Mouse (Mus musculus): ENCODE results near the gene Tpm4. TPM values are rescaled to one million over a fixed set of nuclear protein-coding genes. Genes with fewer than 3 reads are reported as not detected.
"Not testable (repeated sequence)": the region's sequence is repeated elsewhere in the genome, so short reads cannot be mapped to it uniquely, and the experiment has no call there.

Tpm4 gene
- polyA plus RNA-seq, 1 experiment from 2014 or later, result 595 TPM

DNA sequence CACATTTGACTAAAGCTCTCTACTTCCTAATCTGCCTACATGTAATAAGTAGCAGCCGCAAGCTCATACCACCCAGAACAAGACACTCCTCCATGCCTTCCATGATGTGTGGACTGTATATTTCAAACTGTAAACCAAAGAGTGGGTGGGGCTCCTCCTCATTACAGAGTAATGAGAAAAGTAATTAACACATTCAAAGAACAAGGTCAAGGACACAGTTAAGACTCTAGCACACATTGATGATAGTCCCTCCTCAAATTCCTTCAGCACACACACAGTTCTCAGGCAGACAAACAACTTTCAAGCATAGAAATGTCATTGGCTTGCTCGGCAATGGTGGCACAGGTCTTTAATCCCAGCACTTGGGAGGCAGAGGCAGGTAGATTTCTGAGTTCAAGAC, 19.6 kb upstream of the Tpm4 start:
- no peaks in the 10 kb centered on the region for H3K9me3 ChIP-seq (ENCODE audit: control insufficient read depth, low read depth, low read length)
- no peak for ATAC-seq (ENCODE audit: insufficient number of reproducible peaks, insufficient read depth, low FRiP score, low read depth)
- H3K4me1 ChIP-seq (ENCODE audit: control insufficient read depth, insufficient read depth, low read length), result no peaks in the 10 kb centered on the region
- H3K9ac ChIP-seq (replicated peaks; ENCODE audit: low read depth, low read length), result no peak overlapping the region
- WGBS, result 84% methylated on average over 2 of the region's 2 CpGs
- no peak overlapping the region for H3K27ac ChIP-seq (ENCODE audit: low read length)
- H3K27me3 ChIP-seq (ENCODE audit: control insufficient read depth, insufficient read depth, low read length), result no peaks in the 10 kb centered on the region
- no peak overlapping the region for H3K4me2 ChIP-seq (replicated peaks; ENCODE audit: low read depth, low read length)
- no peaks in the 10 kb centered on the region for H3K36me3 ChIP-seq (ENCODE audit: control insufficient read depth, insufficient read depth, low read length)
- no peak overlapping the region for H3K4me3 ChIP-seq (ENCODE audit: low read depth, low read length)

DNA sequence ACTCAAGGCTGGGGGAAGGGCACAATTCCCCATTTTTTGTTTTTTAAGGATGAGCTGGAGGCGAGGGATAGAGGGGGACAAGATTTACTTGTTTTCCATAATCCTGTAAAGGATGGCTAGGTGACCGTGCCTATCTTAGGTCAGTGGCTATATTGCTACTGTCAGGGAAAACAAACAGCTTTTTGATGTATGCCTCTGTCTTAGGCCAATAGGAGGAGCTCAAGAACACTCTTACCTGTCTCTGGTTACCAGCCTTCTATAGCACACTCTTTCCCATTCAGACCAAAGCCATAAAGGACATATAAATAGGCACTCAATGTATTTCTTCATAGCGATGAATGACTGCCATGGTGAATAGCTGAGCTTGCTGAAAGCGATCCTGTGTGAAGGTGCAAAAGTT, 16.2 kb upstream of the Tpm4 start:
- no peak for ATAC-seq (ENCODE audit: insufficient number of reproducible peaks, insufficient read depth, low FRiP score, low read depth)
- WGBS, result 39% methylated on average over 4 of the region's 4 CpGs

DNA sequence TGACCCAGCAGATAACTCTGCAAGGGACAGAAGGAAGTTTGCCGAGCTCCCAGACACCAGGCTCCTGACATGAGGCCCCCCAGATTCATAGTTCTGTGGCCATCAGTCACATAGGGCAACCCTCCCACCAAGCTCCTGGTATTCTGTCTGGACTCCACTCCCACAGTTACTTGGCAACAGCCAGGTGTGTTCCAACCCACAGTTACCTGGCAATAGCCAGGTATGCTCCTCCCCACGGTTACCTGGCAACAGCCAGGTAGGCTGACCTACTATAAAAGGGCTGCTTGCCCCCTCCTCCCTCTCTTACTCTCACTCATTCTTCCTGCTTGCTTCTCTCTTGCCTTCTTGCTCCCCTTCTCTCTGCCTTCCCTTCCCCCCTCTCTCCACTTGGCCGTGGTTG, 13.3 kb upstream of the Tpm4 start:
- H3K4me2 ChIP-seq (replicated peaks; ENCODE audit: low read depth, low read length); H3K27me3 ChIP-seq (ENCODE audit: control insufficient read depth, insufficient read depth, low read length); H3K9ac ChIP-seq (replicated peaks; ENCODE audit: low read depth, low read length); H3K27ac ChIP-seq (ENCODE audit: low read length); H3K9me3 ChIP-seq (ENCODE audit: control insufficient read depth, low read depth, low read length); H3K4me3 ChIP-seq (ENCODE audit: low read depth, low read length); H3K4me1 ChIP-seq (ENCODE audit: control insufficient read depth, insufficient read depth, low read length); H3K36me3 ChIP-seq (ENCODE audit: control insufficient read depth, insufficient read depth, low read length): not testable (repeated sequence)
- WGBS, result 51% methylated on average over 3 of the region's 3 CpGs
- peak; percentile 37; the same call in 1 of the 2 replicates for ATAC-seq (ENCODE audit: insufficient number of reproducible peaks, insufficient read depth, low FRiP score, low read depth)

More for the DNA sequence above, 16.2 kb upstream of the Tpm4 start:
- no peak overlapping the region for H3K9ac ChIP-seq (replicated peaks; ENCODE audit: low read depth, low read length)
- no peak overlapping the region for H3K4me2 ChIP-seq (replicated peaks; ENCODE audit: low read depth, low read length)
- no peaks in the 10 kb centered on the region for H3K27me3 ChIP-seq (ENCODE audit: control insufficient read depth, insufficient read depth, low read length)
- H3K4me1 ChIP-seq (ENCODE audit: control insufficient read depth, insufficient read depth, low read length), result no peaks in the 10 kb centered on the region
- no peak overlapping the region for H3K27ac ChIP-seq (ENCODE audit: low read length)
- no peaks in the 10 kb centered on the region for H3K36me3 ChIP-seq (ENCODE audit: control insufficient read depth, insufficient read depth, low read length)
- H3K9me3 ChIP-seq (ENCODE audit: control insufficient read depth, low read depth, low read length), result no peaks in the 10 kb centered on the region
- no peak overlapping the region for H3K4me3 ChIP-seq (ENCODE audit: low read depth, low read length)

DNA sequence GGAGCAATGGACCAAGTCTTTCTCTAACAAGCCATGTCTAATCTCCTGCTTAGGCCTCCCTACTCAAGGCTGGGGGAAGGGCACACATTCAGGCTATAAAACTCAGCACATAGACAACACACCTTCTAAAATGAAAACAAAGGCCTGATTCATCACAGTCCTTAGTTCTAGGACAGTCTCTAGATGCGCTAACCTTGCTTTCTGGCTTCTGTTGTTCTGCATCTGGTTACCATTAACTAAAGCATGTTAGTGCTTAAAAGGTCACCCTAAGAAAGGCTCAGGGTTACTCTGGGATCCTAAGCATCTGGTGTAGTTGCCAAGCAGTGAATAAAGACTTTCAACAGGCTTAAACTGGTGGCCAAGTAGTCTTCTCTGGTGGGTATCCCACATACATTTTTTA, 12.8 kb upstream of the Tpm4 start:
- no peak for ATAC-seq (ENCODE audit: insufficient number of reproducible peaks, insufficient read depth, low FRiP score, low read depth)
- H3K9me3 ChIP-seq (ENCODE audit: control insufficient read depth, low read depth, low read length), result no peaks in the 10 kb centered on the region
- no peaks in the 10 kb centered on the region for H3K27me3 ChIP-seq (ENCODE audit: control insufficient read depth, insufficient read depth, low read length)
- no peak overlapping the region for H3K9ac ChIP-seq (replicated peaks; ENCODE audit: low read depth, low read length)
- no peaks in the 10 kb centered on the region for H3K4me1 ChIP-seq (ENCODE audit: control insufficient read depth, insufficient read depth, low read length)
- H3K36me3 ChIP-seq (ENCODE audit: control insufficient read depth, insufficient read depth, low read length), result no peaks in the 10 kb centered on the region
- 81% methylated on average over 1 of the region's 1 CpGs for WGBS
- no peak overlapping the region for H3K4me3 ChIP-seq (ENCODE audit: low read depth, low read length)
- H3K4me2 ChIP-seq (replicated peaks; ENCODE audit: low read depth, low read length), result no peak overlapping the region
- no peak overlapping the region for H3K27ac ChIP-seq (ENCODE audit: low read length)

DNA sequence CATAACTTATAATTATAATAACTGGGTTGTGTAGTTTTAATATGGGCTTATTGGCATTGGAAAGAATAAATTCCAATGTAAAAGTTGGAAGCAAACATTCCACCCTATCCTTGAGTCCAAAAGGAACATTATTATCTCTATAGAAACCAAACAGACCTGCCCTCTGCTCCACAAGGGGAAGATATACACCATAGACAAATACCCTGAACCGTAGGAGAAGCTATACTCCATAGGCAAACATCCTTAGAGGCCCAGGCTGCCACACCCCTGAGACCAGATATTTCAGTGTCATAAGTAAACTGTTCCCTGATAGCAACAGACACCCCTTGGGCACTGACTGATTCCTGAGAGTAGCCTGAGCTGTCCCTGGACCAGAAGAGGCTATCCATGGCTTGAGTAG, 6.9 kb upstream of the Tpm4 start:
- no peak overlapping the region for H3K27ac ChIP-seq (ENCODE audit: low read length)
- H3K4me3 ChIP-seq (ENCODE audit: low read depth, low read length), result no peak overlapping the region
- ATAC-seq (ENCODE audit: insufficient number of reproducible peaks, insufficient read depth, low FRiP score, low read depth), result no peak
- H3K4me1 ChIP-seq (ENCODE audit: control insufficient read depth, insufficient read depth, low read length), result no peaks in the 10 kb centered on the region
- H3K9me3 ChIP-seq (ENCODE audit: control insufficient read depth, low read depth, low read length), result no peaks in the 10 kb centered on the region
- WGBS, result 46% methylated on average over 1 of the region's 1 CpGs
- H3K36me3 ChIP-seq (ENCODE audit: control insufficient read depth, insufficient read depth, low read length), result no peaks in the 10 kb centered on the region
- H3K9ac ChIP-seq (replicated peaks; ENCODE audit: low read depth, low read length), result no peak overlapping the region
- no peak overlapping the region for H3K4me2 ChIP-seq (replicated peaks; ENCODE audit: low read depth, low read length)
- no peaks in the 10 kb centered on the region for H3K27me3 ChIP-seq (ENCODE audit: control insufficient read depth, insufficient read depth, low read length)

DNA sequence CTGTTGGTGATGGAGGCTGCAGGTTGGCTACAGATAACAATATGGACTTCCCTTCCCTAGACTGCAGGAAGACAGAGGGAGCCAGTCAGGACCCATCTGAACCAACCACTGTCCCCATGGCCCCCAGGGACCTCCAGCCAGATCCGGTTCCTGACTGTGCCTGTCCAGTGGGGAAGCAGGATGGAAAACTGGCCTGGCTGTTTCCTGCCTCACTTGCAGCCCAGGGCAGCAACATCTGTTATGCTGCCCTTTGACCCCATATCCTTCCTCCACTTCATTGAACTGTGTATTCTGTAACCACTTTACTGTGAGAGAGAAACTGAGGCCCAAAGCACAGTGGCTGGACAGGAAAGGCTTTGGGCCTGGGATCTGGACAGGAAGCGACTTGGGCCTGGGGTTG, 3.5 kb upstream of the Tpm4 start:
- Histone ChIP-seq H3K27ac (ENCODE audit: low read length) (no peak overlapping the region; the same call in 1 of the 2 replicates), H3K9me3 (ENCODE audit: control insufficient read depth, low read depth, low read length) (no peaks in the 10 kb centered on the region), H3K36me3 (ENCODE audit: control insufficient read depth, insufficient read depth, low read length) (no peaks in the 10 kb centered on the region), H3K27me3 (ENCODE audit: control insufficient read depth, insufficient read depth, low read length) (no peaks in the 10 kb centered on the region), H3K4me3 (ENCODE audit: low read depth, low read length) (no peak overlapping the region), H3K4me2 (replicated peaks; ENCODE audit: low read depth, low read length) (no peak overlapping the region), H3K4me1 (ENCODE audit: control insufficient read depth, insufficient read depth, low read length) (0 out of 2 replicates have a peak, but pooled peaks cover 5% of the 10 kb centered on the region), H3K9ac (replicated peaks; ENCODE audit: low read depth, low read length) (no peak overlapping the region)
- 76% methylated on average over 2 of the region's 2 CpGs for WGBS
- ATAC-seq (ENCODE audit: insufficient number of reproducible peaks, insufficient read depth, low FRiP score, low read depth), result no peak

DNA sequence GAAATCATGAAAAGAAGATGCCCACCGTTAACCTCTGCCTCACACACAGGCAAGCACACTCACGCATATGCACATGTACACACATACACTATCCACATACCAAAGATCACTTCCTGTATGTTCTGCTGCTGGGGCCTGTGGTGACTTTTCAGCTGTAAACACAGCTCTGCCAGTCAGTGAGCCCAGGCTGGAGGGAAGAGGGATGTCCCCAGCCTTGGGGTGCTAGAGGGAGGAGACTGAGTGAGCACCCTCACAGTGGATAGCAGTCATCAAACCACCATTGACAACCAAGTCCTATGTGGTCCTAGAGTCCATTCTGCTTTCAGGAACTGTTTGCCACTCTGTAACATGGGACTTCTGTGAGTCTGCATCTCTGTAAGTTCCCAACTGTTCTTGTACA, 2.9 kb upstream of the Tpm4 start:
- no peak overlapping the region for H3K4me2 ChIP-seq (replicated peaks; ENCODE audit: low read depth, low read length)
- no peaks in the 10 kb centered on the region for H3K9me3 ChIP-seq (ENCODE audit: control insufficient read depth, low read depth, low read length)
- H3K36me3 ChIP-seq (ENCODE audit: control insufficient read depth, insufficient read depth, low read length), result no peaks in the 10 kb centered on the region
- H3K4me1 ChIP-seq (ENCODE audit: control insufficient read depth, insufficient read depth, low read length), result peaks cover 5% of the 10 kb centered on the region; the same call in 1 of the 2 replicates
- 87% methylated on average over 2 of the region's 2 CpGs for WGBS
- H3K27ac ChIP-seq (ENCODE audit: low read length), result no peak overlapping the region; the same call in 1 of the 2 replicates
- ATAC-seq (ENCODE audit: insufficient number of reproducible peaks, insufficient read depth, low FRiP score, low read depth), result no peak
- H3K9ac ChIP-seq (replicated peaks; ENCODE audit: low read depth, low read length), result no peak overlapping the region
- H3K27me3 ChIP-seq (ENCODE audit: control insufficient read depth, insufficient read depth, low read length), result no peaks in the 10 kb centered on the region
- no peak overlapping the region for H3K4me3 ChIP-seq (ENCODE audit: low read depth, low read length)

DNA sequence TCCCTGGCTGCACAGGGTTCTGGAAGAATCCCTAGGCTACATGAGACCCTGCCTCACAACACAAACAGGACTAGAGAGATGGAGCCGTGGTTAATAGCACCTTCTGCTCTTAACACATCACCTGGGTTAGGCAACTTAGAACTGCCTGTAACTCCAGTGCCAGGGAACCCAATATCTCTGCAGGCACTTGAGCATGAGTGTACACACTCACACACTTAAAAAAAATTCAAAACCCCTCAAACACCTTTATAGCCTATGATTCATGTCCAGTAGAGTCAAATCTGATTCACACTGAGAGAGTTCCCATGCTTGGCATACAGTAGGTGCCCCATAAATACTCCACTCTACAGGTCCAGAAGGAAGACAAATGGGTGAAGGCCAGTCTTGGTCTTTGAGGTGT, 2.4 kb upstream of the Tpm4 start:
- no peak for ATAC-seq (ENCODE audit: insufficient number of reproducible peaks, insufficient read depth, low FRiP score, low read depth)
- no peaks in the 10 kb centered on the region for H3K9me3 ChIP-seq (ENCODE audit: control insufficient read depth, low read depth, low read length)
- peaks cover 9% of the 10 kb centered on the region; the same call in 1 of the 2 replicates for H3K4me1 ChIP-seq (ENCODE audit: control insufficient read depth, insufficient read depth, low read length)
- H3K27ac ChIP-seq (ENCODE audit: low read length), result no peak overlapping the region; the same call in 1 of the 2 replicates
- H3K4me3 ChIP-seq (ENCODE audit: low read depth, low read length), result no peak overlapping the region
- no peak overlapping the region for H3K9ac ChIP-seq (replicated peaks; ENCODE audit: low read depth, low read length)
- WGBS, result 69% methylated on average over 1 of the region's 1 CpGs
- H3K4me2 ChIP-seq (replicated peaks; ENCODE audit: low read depth, low read length), result no peak overlapping the region
- H3K27me3 ChIP-seq (ENCODE audit: control insufficient read depth, insufficient read depth, low read length), result no peaks in the 10 kb centered on the region
- no peaks in the 10 kb centered on the region for H3K36me3 ChIP-seq (ENCODE audit: control insufficient read depth, insufficient read depth, low read length)

DNA sequence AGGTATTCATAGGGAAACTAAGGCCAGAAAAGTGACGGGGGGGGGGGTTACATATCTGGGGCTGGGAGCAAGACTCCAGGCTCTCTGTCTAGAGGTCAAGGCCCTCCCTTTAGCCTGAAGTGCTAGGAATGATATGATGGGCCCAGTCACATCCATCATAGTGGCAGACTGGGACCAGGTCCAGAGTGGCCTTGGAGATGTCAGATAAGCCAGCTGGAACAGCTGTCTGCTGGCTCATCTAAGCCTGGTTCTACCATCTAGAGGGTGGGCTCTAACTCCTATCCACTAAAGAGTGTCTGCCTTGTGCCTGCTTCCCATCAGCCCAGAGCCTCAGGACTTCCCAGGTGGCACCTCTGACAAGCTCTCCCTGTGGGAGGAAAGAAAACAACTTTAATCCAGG, 1.9 kb upstream of the Tpm4 start:
- Histone ChIP-seq H3K9me3 (ENCODE audit: control insufficient read depth, low read depth, low read length) (no peaks in the 10 kb centered on the region), H3K9ac (replicated peaks; ENCODE audit: low read depth, low read length) (no peak overlapping the region), H3K27me3 (ENCODE audit: control insufficient read depth, insufficient read depth, low read length) (no peaks in the 10 kb centered on the region), H3K36me3 (ENCODE audit: control insufficient read depth, insufficient read depth, low read length) (no peaks in the 10 kb centered on the region; the same call in 1 of the 2 replicates), H3K4me3 (ENCODE audit: low read depth, low read length) (no peak overlapping the region), H3K27ac (ENCODE audit: low read length) (no peak overlapping the region), H3K4me1 (ENCODE audit: control insufficient read depth, insufficient read depth, low read length) (peaks cover 13% of the 10 kb centered on the region; the same call in 1 of the 2 replicates), H3K4me2 (replicated peaks; ENCODE audit: low read depth, low read length) (no peak overlapping the region)
- ATAC-seq (ENCODE audit: insufficient number of reproducible peaks, insufficient read depth, low FRiP score, low read depth), result no peak
- 42% methylated on average over 1 of the region's 1 CpGs for WGBS

All from stomach, embryonic 14.5 days (tissue).